Mouse (Mus musculus): ENCODE data around the gene Samd4b. TPM values are rescaled to one million over a fixed set of nuclear protein-coding genes. Genes with fewer than 3 reads are reported as not detected.

The Samd4b gene
- total RNA-seq, 2 experiments from 2014 or later: 22.6 to 22.8 TPM

DNA sequence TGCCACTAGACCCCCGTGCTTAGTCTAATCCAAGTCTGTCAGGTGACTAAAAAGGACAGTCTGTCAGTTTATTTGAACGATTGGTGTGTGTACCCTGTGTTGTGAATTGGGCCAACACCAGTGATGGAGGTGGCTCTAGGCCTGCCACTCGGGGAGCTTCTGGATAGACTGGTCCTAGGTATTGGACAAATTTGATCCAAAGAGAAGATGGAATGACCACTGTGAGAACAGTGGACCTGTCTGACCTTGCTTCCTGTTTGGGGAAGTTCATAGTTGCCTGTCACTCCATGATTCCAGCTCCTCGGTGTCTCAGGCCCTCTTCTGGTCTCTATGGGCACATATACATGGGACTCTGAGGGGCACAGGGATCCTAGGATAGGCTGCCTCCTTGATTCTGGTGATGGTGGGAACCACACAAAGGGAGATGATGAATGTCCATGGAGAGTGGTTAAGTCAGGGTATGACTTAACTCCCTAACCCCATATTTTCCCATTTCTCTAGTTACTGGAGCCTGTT, 246.2 kb downstream of the Samd4b start:
- no peak for DNase-seq (ENCODE audit: low spot score)
- intact Hi-C loops (cut with DNase I): loop anchor here (2.0 to 5.0 kb wide), 2 partner anchors 19 to 86 kb away; partner anchors contain the start of gene Gmfg

DNA sequence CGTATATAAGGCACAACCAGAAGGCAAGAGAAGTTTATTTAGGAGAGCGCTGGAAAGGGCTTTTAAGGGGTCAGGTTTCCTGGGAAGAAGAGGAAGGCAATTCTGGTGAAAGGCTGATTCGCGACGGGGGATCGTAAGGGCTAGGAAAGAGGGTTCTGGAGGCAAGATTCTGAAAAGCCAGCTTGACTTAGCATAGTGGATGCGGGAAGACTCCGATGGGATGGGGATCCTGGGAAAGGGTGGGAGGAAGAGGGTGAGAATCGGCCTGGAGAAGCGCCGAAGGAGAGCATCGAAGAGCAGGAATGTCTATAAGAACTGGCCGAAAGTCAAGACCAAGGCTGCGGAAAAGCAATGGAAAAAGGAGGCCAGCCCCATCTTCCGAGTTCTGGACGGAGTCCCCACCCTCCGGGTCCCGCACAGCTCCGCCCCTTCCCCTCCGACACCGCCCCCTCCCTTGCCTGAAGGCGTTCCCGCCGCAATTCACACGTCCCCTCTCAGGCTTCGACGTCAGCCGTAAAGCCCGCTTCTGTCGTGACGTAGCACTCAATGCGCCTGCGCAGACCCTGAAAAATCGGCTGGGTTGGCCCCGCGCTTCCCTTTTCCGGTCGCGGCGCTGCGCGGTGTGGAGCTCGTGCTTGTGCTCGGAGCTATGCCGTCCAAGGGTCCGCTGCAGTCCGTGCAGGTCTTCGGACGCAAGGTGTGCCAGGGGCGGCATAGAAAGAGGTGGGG, 247.6 kb downstream of the Samd4b start, which contains the start of gene Rps16:
Gene Rps16, plus strand, starts transcription at position 498 of the 729 bp plus-strand sequence.
- intact Hi-C loops (cut with DNase I): loop anchor here (2.0 to 5.0 kb wide), 2 partner anchors 20 to 87 kb away; partner anchors contain the start of gene Gmfg
- peak; percentile 96 for DNase-seq (ENCODE audit: low spot score)

Small RNAs within 50 kb of the gene (microRNA-seq; reads per million reads assigned to microRNA genes)
- gene Mir7049: not detected

Other genes with a start within 250 kb of the Samd4b start
- gene Rps16, start 247.5 kb downstream of the Samd4b start, total RNA-seq (2021): 100 to 1,000 TPM; 489 to 520 TPM
- gene Plekhg2, start 225.5 kb downstream of the Samd4b start, total RNA-seq (2021): 10 to 100 TPM; 13.1 to 20.4 TPM
- 10 to 100 TPM; 14.1 to 18.0 TPM for gene Zfp36, start 217.9 kb downstream of the Samd4b start, total RNA-seq (2021)
- 10 to 100 TPM; 18.2 to 20.9 TPM for gene Med29, start 205.4 kb downstream of the Samd4b start, total RNA-seq (2021)
- gene Paf1, start 205.2 kb downstream of the Samd4b start, total RNA-seq (2021): 10 to 100 TPM; 40.6 to 44.3 TPM
- 1 to 10 TPM; 5.0 to 5.6 TPM for gene Gmfg, start 160.7 kb downstream of the Samd4b start, total RNA-seq (2021)
- gene Lrfn1, start 146.2 kb downstream of the Samd4b start, total RNA-seq (2021): under 1 TPM; 0.68 to 0.84 TPM
- gene Ifnl2, start 87.7 kb downstream of the Samd4b start, total RNA-seq (2021): not detected
- gene Ifnl3, start 75.3 kb downstream of the Samd4b start, total RNA-seq (2021): not detected
- gene Sycn, start 57.3 kb downstream of the Samd4b start, total RNA-seq (2021): not detected
- gene Nccrp1, start 50.9 kb downstream of the Samd4b start, total RNA-seq (2021): not detected
- gene Pak4, start within 50 bp of the Samd4b start, total RNA-seq (2021): 1 to 10 TPM; 8.4 to 8.8 TPM
- gene Acp7, start 33.2 kb upstream of the Samd4b start, total RNA-seq (2021): not detected
- under 1 TPM; 0.34 to 0.39 TPM for gene Fbxo27, start 94.7 kb upstream of the Samd4b start, total RNA-seq (2021)
- gene Fbxo17, start 118.7 kb upstream of the Samd4b start, total RNA-seq (2021): under 1 TPM; 0.36 to 0.92 TPM
- gene Mrps12, start 143.7 kb upstream of the Samd4b start, total RNA-seq (2021): 10 to 100 TPM; 56.7 to 60.6 TPM
- 10 to 100 TPM; 15.4 to 15.7 TPM for gene Sars2, start 143.8 kb upstream of the Samd4b start, total RNA-seq (2021)
- not detected for gene Ccer2, start 158.0 kb upstream of the Samd4b start, total RNA-seq (2021)
- 10 to 100 TPM; 80.0 to 80.2 TPM for gene Sirt2, start 168.6 kb upstream of the Samd4b start, total RNA-seq (2021)
- 10 to 100 TPM; 22.1 to 22.9 TPM for gene Nfkbib, start 169.4 kb upstream of the Samd4b start, total RNA-seq (2021)
- gene Rinl, start 190.8 kb upstream of the Samd4b start, total RNA-seq (2021): 1 to 10 TPM; 1.5 to 2.2 TPM
- 100 to 1,000 TPM; 225 to 270 TPM for gene Hnrnpl, start 210.4 kb upstream of the Samd4b start, total RNA-seq (2021)
- 1,000 to 10,000 TPM; 1,337 to 1,520 TPM for gene Ech1, start 227.1 kb upstream of the Samd4b start, total RNA-seq (2021)
- gene Lgals4, start 235.7 kb upstream of the Samd4b start, total RNA-seq (2021): 10 to 100 TPM; 28.9 to 30.7 TPM

Measured in heart, postnatal 25 days (tissue).